Mouse (Mus musculus) erythroblast, embryonic 14.5 days (primary cell): ENCODE measurements around the gene Tekt4. TPM values are rescaled to one million over a fixed set of nuclear protein-coding genes. Genes with fewer than 3 reads are reported as not detected.

Experiments
- H3K27me3 ChIP-seq: 2 replicates; pipeline ENCODE4 v1.6.1; 2012; ENCODE audit warnings: inconsistent platforms; ENCODE audit not compliant: control insufficient read depth
- H3K36me3 ChIP-seq: 2 replicates; pipeline ENCODE4 v1.6.1; 2012; ENCODE audit warnings: mild to moderate bottlenecking, inconsistent platforms; ENCODE audit not compliant: control insufficient read depth
- H3K4me1 ChIP-seq: 2 replicates; pipeline ENCODE4 v1.6.1; 2012; ENCODE audit warnings: inconsistent platforms; ENCODE audit not compliant: control insufficient read depth
- H3K4me3 ChIP-seq: replicated peaks from 2 replicates; pipeline ENCODE3; 2012; ENCODE audit warnings: moderate library complexity, mild to moderate bottlenecking, inconsistent platforms
- H3K9me3 ChIP-seq: 2 replicates; pipeline ENCODE4 v1.6.1; 2012; ENCODE audit warnings: low read length, inconsistent platforms, mixed read lengths; ENCODE audit not compliant: control insufficient read depth
- GATA1 ChIP-seq: IDR thresholded peaks from 2 replicates; pipeline ENCODE4 v1.6.1; 2012; ENCODE audit warnings: low read length, inconsistent platforms, mixed read lengths
- TAL1 ChIP-seq: IDR thresholded peaks from 3 replicates; pipeline ENCODE4 v1.6.1; 2012; ENCODE audit warnings: low read length, inconsistent platforms, mixed read lengths
- polyA plus RNA-seq: library from polyadenylated mRNA; stranded (reverse); fragments of >175 nt; gene quantifications from 2 replicates; pipeline ENCODE4 v1.2.3, GENCODE M21; 2012

Tekt4 gene
- polyA plus RNA-seq, 1 experiment = not detected

DNA sequence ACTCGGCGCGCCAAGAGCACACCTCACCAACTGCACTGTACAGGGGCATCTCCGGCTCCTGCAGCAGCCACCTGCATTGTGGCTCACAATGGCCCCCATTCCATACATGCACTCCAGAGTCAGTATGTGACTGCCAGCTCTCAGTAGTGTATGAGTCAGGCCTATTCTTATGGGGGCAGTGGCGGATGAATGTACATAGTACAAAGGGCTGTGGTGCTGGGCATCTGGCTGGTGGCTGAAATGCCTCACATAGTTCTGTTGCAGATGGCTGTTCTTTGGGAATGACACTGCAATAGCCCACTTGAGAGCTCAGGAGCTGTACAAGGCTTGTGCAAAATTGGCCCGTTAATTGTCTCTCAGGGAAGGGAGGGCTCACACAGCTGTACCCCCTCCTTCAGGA lies 27.7 kb downstream of the Tekt4 start:
- no peaks in the 10 kb centered on the region; the same call in 1 of the 2 replicates for H3K27me3 ChIP-seq
- TF ChIP-seq GATA1 = no peak
- TF ChIP-seq TAL1 = no peak
- H3K9me3 ChIP-seq = no peaks in the 10 kb centered on the region
- no peaks in the 10 kb centered on the region for H3K4me1 ChIP-seq
- H3K4me3 ChIP-seq = no peak overlapping the region
- no peaks in the 10 kb centered on the region for H3K36me3 ChIP-seq

DNA sequence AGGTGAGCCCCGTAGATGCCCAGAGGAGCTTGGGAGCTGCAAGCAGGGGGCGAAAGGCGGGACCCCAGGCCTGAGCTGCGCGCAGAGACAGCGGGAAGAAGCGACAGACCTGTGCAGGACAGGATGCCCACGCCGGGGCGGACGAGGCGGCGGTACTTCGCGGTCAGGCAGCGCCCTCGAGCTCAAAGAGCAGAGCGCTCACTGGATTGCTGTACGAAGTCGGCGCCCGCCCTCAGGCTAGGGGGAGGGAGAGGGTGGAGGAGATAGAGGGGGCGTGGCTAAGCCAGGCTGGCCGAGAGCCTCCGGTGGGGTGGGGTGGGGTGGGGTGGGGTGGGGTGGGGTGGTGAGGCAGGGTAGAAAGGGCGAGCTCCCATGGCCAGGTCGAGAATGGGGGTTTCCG lies 42.6 kb downstream of the Tekt4 start, which contains the start of gene Sstr5:
Sstr5 (minus strand) TSS at position 276 of the 400 bp plus-strand sequence.
- Histone ChIP-seq H3K36me3 (no peaks in the 10 kb centered on the region), H3K9me3 (no peaks in the 10 kb centered on the region), H3K4me3 (no peak within 1 kb of the TSS), H3K4me1 (peaks cover 4% of the 10 kb centered on the region), H3K27me3 (peaks cover 28% of the 10 kb centered on the region)
- TF ChIP-seq TAL1 = no peak
- TF ChIP-seq GATA1 = no peak

DNA sequence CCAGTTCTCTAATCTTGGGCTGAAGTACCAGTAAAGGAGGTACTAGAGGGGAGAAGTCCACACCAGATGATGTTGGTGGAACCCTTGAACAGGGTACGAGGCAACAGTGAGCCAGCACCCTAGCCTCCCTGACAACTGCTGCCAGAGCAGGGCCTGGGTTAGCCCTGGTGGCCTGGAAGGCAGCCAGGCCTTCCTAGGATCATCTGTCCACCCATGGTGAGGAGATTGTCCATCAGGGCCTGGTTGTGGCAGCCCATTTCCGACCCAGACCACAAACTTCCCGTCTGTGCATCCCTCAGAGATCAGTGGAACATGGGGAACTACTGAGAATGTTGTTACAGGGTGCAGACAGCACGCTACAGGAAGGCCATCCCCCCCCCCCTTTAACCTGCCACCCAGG lies 48.2 kb downstream of the Tekt4 start:
- H3K4me1 ChIP-seq = no peaks in the 10 kb centered on the region
- H3K4me3 ChIP-seq = no peak overlapping the region
- H3K27me3 ChIP-seq = peaks cover 5% of the 10 kb centered on the region
- TF ChIP-seq TAL1 = no peak
- TF ChIP-seq GATA1 = no peak
- no peaks in the 10 kb centered on the region for H3K9me3 ChIP-seq
- H3K36me3 ChIP-seq = no peaks in the 10 kb centered on the region

DNA sequence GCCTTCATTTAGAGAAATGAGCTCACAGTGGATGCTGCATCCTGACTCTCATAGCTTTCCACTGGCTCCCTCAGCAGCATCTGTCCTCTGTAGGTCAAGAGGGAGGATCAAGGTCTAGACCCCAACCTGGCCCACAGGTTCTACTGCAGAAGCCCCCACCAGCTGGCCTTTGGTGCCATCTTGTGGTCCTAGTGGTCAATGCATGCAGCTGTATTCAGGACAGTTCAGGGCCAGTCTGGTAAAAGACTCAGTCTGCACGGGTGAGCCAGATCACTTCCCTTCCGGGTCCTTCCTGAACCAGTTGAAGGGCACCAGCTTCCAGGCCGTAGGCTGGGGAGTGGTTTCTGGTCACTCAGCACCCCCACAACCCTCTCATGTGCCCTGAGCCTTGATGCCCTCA lies 53.4 kb downstream of the Tekt4 start:
- Histone ChIP-seq H3K9me3 (no peaks in the 10 kb centered on the region), H3K4me3 (no peak overlapping the region), H3K36me3 (no peaks in the 10 kb centered on the region), H3K27me3 (no peaks in the 10 kb centered on the region), H3K4me1 (no peaks in the 10 kb centered on the region)
- TF ChIP-seq GATA1 (no peak), TAL1 (no peak)

DNA sequence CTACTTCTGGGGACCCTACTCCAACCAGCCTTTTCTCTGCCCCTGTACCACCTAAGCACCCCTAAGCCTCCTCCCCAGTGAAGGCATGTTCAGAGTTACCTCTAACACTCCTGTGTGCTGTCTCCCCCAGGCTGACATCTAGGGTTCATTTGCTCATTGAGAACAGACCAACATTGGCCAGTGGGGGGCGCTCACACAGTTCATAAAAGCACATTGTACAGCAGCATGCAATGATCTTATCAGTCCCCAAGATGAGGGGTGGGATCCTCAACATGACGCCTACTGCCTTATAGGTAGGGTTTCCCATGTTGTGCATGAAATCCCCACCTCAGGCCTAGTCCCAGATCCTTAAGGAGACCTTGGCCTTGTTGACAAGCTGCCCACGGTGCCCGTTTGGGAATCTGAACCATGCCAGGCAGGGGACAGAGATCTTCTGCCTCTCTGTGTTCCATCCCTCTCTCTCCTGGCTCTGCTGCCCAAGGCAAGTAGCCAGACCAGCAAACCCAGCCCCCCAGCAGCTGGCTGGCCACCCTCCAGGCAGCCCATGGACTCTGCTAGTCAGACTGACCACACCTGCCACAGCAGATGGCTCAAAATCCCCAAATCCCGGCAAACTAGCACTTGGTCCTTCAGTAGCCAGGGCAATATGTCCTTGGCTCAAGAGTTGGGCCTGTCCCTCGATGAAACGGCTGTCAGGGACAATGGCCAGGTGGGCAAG lies 54.6 kb downstream of the Tekt4 start:
- Histone ChIP-seq H3K9me3 (0 out of 2 replicates have a peak, but pooled peaks cover under 1% of the 10 kb centered on the region), H3K4me1 (peaks cover 2% of the 10 kb centered on the region), H3K27me3 (no peaks in the 10 kb centered on the region), H3K4me3 (no peak overlapping the region), H3K36me3 (no peaks in the 10 kb centered on the region)
- TF ChIP-seq TAL1 (no peak), GATA1 (no peak)

DNA sequence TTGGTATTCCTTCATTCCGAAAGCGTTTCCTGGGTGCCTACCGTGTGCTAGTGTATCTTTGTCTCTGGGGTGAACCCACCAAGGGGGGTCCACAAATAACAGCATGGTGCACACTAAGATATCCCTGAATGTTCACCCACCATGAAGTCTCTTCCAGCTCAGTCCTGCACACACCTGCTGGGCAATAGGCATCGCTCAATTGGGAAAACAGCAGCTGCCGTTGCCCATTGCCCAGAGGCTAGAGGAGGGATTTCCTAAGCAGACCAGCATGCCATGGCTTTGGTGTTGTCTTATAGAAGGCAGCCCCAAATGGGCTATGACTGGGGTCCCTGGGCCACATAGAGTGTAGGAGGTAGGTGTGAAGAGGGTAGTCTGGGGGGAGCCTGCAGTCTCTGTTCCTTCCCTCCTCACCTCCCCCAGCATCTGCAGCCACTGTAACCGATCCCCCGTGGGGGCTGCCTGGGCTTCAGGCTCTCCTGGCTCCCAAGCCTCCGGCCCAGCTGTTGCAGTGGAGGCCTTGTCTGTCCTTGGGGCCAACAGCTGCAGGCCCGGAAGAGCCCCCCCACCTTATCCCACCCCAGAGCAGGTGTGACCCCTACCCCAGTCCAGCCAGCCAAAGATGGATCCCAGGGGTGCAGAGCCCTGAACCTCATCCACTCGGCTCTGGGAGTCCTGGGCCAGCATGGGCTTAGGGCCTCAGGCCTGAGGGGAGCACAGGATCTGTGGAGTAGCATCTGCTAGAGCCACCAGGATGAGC lies 55.8 kb downstream of the Tekt4 start:
- H3K36me3 ChIP-seq = no peaks in the 10 kb centered on the region
- H3K27me3 ChIP-seq = no peaks in the 10 kb centered on the region
- H3K4me1 ChIP-seq = peaks cover 4% of the 10 kb centered on the region
- no peak overlapping the region for H3K4me3 ChIP-seq
- TF ChIP-seq GATA1 (no peak), TAL1 (no peak)
- H3K9me3 ChIP-seq = 0 out of 2 replicates have a peak, but pooled peaks cover 2% of the 10 kb centered on the region

DNA sequence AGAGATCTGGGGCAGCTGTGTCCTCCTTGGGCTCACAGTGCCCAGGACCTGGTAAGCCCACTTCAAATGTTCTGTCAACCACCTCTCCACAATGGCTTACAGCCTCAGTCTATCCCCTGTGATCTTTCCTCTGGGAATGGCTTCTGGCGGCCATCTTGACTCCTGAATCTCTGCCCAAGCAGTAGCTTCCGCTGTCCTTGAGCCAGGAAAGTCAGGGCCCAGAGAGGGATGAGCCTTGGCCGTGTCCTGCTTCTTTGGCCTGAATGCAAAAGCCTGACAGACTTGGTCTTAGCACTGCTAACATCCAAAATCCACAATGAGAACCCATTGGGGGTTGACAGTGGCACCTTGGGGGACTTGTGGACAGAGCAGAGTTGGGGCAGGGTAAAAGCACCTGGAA lies 57.5 kb downstream of the Tekt4 start:
- no peak for TF ChIP-seq TAL1
- no peak for TF ChIP-seq GATA1
- no peaks in the 10 kb centered on the region for H3K27me3 ChIP-seq
- peaks cover 4% of the 10 kb centered on the region for H3K4me1 ChIP-seq
- H3K4me3 ChIP-seq = no peak overlapping the region
- no peaks in the 10 kb centered on the region for H3K36me3 ChIP-seq
- H3K9me3 ChIP-seq = 0 out of 2 replicates have a peak, but pooled peaks cover 2% of the 10 kb centered on the region

DNA sequence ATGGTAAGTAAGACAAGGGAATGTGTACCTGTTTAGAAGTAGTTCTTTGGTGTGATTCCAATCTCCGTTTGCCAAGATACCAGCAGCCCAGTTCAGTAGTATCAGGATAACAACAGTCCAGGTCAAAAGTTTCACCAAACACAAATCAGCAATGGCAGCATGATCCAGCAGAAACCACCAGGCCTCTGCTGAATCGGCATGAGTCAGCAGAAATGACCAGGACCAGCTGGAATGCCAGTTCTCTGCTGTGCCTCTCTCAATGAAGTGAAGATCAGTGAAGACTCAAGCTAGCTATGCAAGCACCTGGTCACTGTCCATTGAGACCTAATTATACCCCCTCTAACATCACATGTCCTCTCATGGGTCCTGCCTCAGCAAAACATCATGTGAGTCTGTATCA lies 59.6 kb downstream of the Tekt4 start:
- Histone ChIP-seq H3K9me3 (0 out of 2 replicates have a peak, but pooled peaks cover 2% of the 10 kb centered on the region), H3K4me3 (no peak overlapping the region), H3K27me3 (no peaks in the 10 kb centered on the region), H3K4me1 (peaks cover 4% of the 10 kb centered on the region), H3K36me3 (no peaks in the 10 kb centered on the region)
- TF ChIP-seq GATA1 (no peak), TAL1 (no peak)

DNA sequence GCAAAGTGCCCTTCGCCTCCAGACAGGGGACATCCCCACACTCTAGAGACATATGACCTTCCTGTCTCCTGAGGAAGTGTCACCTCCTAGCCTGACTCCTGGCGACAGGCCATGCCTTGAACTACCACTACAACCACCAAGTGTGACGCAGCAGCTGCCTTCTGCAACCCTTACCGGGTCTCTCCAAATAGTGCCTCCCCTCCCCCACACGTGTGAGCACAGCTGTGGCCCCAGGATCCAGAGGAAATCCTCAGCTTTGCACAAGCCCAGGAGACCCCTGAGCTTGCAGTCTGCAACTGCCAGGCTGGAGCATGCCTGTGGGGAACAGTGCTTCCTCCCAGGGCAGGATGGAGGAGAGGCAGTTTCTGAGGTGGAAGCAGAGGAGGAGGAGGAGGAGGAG lies 61.9 kb downstream of the Tekt4 start:
- H3K9me3 ChIP-seq = 0 out of 2 replicates have a peak, but pooled peaks cover 2% of the 10 kb centered on the region
- H3K4me3 ChIP-seq = no peak overlapping the region
- no peaks in the 10 kb centered on the region for H3K36me3 ChIP-seq
- no peaks in the 10 kb centered on the region for H3K27me3 ChIP-seq
- peaks cover 4% of the 10 kb centered on the region for H3K4me1 ChIP-seq
- TF ChIP-seq TAL1 = no peak
- TF ChIP-seq GATA1 = no peak
